Comparison of ENCODE assay signal across 24 mouse cellular contexts in the genomic region with DNA sequence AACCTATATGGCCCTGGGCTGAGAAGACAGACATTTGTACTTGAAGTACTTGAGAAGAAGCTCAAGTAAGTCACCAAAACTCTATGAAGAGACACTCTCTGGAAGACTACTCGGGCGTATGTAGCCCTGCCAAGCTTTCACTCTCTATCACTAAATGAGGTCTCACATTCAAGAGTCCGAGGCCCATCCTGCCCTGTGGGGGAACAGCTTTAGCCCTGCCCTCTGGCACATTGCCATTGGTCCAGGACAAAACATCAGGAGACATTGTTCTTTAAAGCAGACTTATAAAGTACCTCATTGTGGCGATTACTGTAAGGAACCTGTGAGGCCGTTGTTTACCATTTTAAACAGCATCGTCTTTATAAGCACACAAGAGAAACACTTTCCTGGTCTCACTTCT.
DNase-seq lines count a peak whose midpoint lies in the region; ATAC-seq and TF ChIP-seq lines count a peak whose summit lies in the region.
"Had no signal": no experiment of that assay in that cellular context is flagged by ENCODE, and none has a peak within 500 bp of the region (broad histone marks: within the 10 kb centered on the region; RNA-seq: fewer than 3 reads in every experiment).

No protein-coding gene starts in this region.

- WGBS in limb, embryonic 12.5 days, result 82% methylated on average over 6 of the region's 6 CpGs
- WGBS in limb, embryonic 10.5 days, result 88% methylated on average over 6 of the region's 6 CpGs
- 66% methylated on average over 6 of the region's 6 CpGs for WGBS in stomach, embryonic 16.5 days
- WGBS in cerebellum, adult 2 months, result 63% methylated on average over 6 of the region's 6 CpGs

- no peak overlapping the region for H3K4me2 ChIP-seq in limb, embryonic 12.5 days
- H3K4me2 ChIP-seq in stomach, embryonic 16.5 days (ENCODE audit: low read depth, low read length), result no peak overlapping the region
- H3K4me2 ChIP-seq: embryonic facial prominence, embryonic 12.5 days; forebrain, embryonic 13.5 days; forebrain, embryonic 15.5 days had no signal

- H3K4me3 ChIP-seq in limb, embryonic 12.5 days (replicated peaks), result no peak overlapping the region
- no peak overlapping the region for H3K4me3 ChIP-seq in limb, embryonic 10.5 days
- no peak overlapping the region for H3K4me3 ChIP-seq in stomach, embryonic 16.5 days (replicated peaks; ENCODE audit: low read length)
- H3K4me3 ChIP-seq in cerebellum, adult 2 months (replicated peaks; ENCODE audit: insufficient read depth, low read depth, low read length), result no peak overlapping the region
- H3K4me3 ChIP-seq: embryonic facial prominence, embryonic 10.5 days; embryonic facial prominence, embryonic 12.5 days; forebrain, embryonic 13.5 days; forebrain, embryonic 15.5 days had no signal

- no peak for TF ChIP-seq POLR2A in cerebellum, adult 2 months (IDR thresholded peaks at IDR 0.05; ENCODE audit: borderline replicate concordance, insufficient read depth, low read length)

- H3K27me3 ChIP-seq in limb, embryonic 12.5 days, result no peaks in the 10 kb centered on the region
- no peaks in the 10 kb centered on the region for H3K27me3 ChIP-seq in limb, embryonic 10.5 days (ENCODE audit: low read depth, poor library complexity, severe bottlenecking)
- no peaks in the 10 kb centered on the region for H3K27me3 ChIP-seq in stomach, embryonic 16.5 days (ENCODE audit: control insufficient read depth, insufficient read depth, low read length)
- H3K27me3 ChIP-seq in cerebellum, adult 2 months (ENCODE audit: control insufficient read depth, insufficient read depth, low read length), result no peaks in the 10 kb centered on the region
- H3K27me3 ChIP-seq: CH12.LX; embryonic facial prominence, embryonic 12.5 days; forebrain, embryonic 13.5 days; forebrain, embryonic 15.5 days had no signal

- no peak overlapping the region for H3K9ac ChIP-seq in limb, embryonic 12.5 days (replicated peaks)
- H3K9ac ChIP-seq in stomach, embryonic 16.5 days (ENCODE audit: low read length), result no peak overlapping the region
- H3K9ac ChIP-seq: embryonic facial prominence, embryonic 12.5 days; forebrain, embryonic 13.5 days; forebrain, embryonic 15.5 days; forebrain, postnatal 0 days had no signal

- no peaks in the 10 kb centered on the region; the same call in 1 of the 2 replicates for H3K4me1 ChIP-seq in limb, embryonic 12.5 days (replicated peaks)
- peaks cover 2% of the 10 kb centered on the region; the same call in 1 of the 2 replicates for H3K4me1 ChIP-seq in limb, embryonic 10.5 days
- H3K4me1 ChIP-seq in stomach, embryonic 16.5 days (ENCODE audit: control insufficient read depth, insufficient read depth, low read length), result no peaks in the 10 kb centered on the region
- no peaks in the 10 kb centered on the region for H3K4me1 ChIP-seq in cerebellum, adult 2 months (ENCODE audit: control insufficient read depth, insufficient read depth, low read length)
- H3K4me1 ChIP-seq: forebrain, embryonic 13.5 days; forebrain, embryonic 15.5 days had no signal

- no peaks in the 10 kb centered on the region for H3K9me3 ChIP-seq in limb, embryonic 12.5 days
- no peaks in the 10 kb centered on the region for H3K9me3 ChIP-seq in limb, embryonic 10.5 days (replicated peaks)
- no peaks in the 10 kb centered on the region for H3K9me3 ChIP-seq in stomach, embryonic 16.5 days (replicated peaks; ENCODE audit: control insufficient read depth, low read length)
- H3K9me3 ChIP-seq: embryonic facial prominence, embryonic 10.5 days; embryonic facial prominence, embryonic 12.5 days; forebrain, embryonic 13.5 days; forebrain, embryonic 15.5 days; G1E had no signal

- peak overlapping the region; percentile 23; the same call in 1 of the 2 replicates for H3K27ac ChIP-seq in limb, embryonic 12.5 days
- no peak overlapping the region for H3K27ac ChIP-seq in limb, embryonic 10.5 days
- peak overlapping the region; percentile 32; the same call in 1 of the 2 replicates for H3K27ac ChIP-seq in stomach, embryonic 16.5 days (ENCODE audit: low read length)
- H3K27ac ChIP-seq in cerebellum, adult 2 months (ENCODE audit: insufficient read depth, low read length), result no peak overlapping the region
- H3K27ac ChIP-seq: embryonic facial prominence, embryonic 10.5 days; embryonic facial prominence, embryonic 12.5 days; forebrain, embryonic 13.5 days; forebrain, embryonic 15.5 days had no signal

- no peak for DNase-seq in limb, embryonic 10.5 days (ENCODE audit: low spot score)
- DNase-seq in 3T3-L1 (ENCODE audit: low read depth, low spot score), result peak; percentile 38
- peak; percentile 35 for DNase-seq in NIH3T3 (ENCODE audit: low read depth)
- DNase-seq in cerebellum, adult 2 months, result no peak
- DNase-seq in right cerebral cortex, postnatal 4 days, result no peak
- no peak for DNase-seq in gastrocnemius, adult 8-10 months (ENCODE audit: low spot score in 2 of 2)
- DNase-seq: adrenal gland, adult 2 months; adrenal gland, postnatal 10 days; adrenal gland, postnatal 25 days; B cell, adult 2 months; cerebellum, adult 11-12 months; cerebellum, adult 8-10 months; cerebellum, adult 9-11 months; cerebellum, postnatal 25 days; forebrain, postnatal 0 days had no signal

- no peak for ATAC-seq in limb, embryonic 12.5 days (ENCODE audit: insufficient number of reproducible peaks, insufficient read depth, low FRiP score, low TSS enrichment, low read depth)
- no peak for ATAC-seq in stomach, embryonic 16.5 days (ENCODE audit: insufficient read depth, low FRiP score)
- ATAC-seq: CD4-positive, CD25-positive, alpha-beta regulatory T cell, adult 4 months; forebrain, embryonic 13.5 days; forebrain, embryonic 15.5 days; forebrain, postnatal 0 days had no signal

- TF ChIP-seq CTCF in cerebellum, adult 2 months (IDR thresholded peaks at IDR 0.05; ENCODE audit: borderline replicate concordance, insufficient read depth, low read depth, low read length), result no peak

- H3K36me3 ChIP-seq in limb, embryonic 12.5 days, result no peaks in the 10 kb centered on the region
- no peaks in the 10 kb centered on the region for H3K36me3 ChIP-seq in limb, embryonic 10.5 days
- H3K36me3 ChIP-seq in stomach, embryonic 16.5 days (ENCODE audit: control insufficient read depth, insufficient read depth, low read length), result no peaks in the 10 kb centered on the region
- H3K36me3 ChIP-seq: embryonic facial prominence, embryonic 10.5 days; embryonic facial prominence, embryonic 12.5 days; forebrain, embryonic 15.5 days had no signal

Comparison
In these comparisons a context has a peak if more than half of its experiments do, and no peak if none do; other contexts are left out.
1. H3K27ac ChIP-seq: peak in limb, embryonic 12.5 days (single experiment) and stomach, embryonic 16.5 days (single experiment); none in limb, embryonic 10.5 days (single experiment) and cerebellum, adult 2 months (single experiment).
2. DNase-seq: peak in 3T3-L1 (single experiment) and NIH3T3 (single experiment); none in limb, embryonic 10.5 days (single experiment), cerebellum, adult 2 months (0 of 2), right cerebral cortex, postnatal 4 days (single experiment) and gastrocnemius, adult 8-10 months (0 of 2).